Mouse (Mus musculus): ENCODE results near the gene Fxyd5. TPM values are rescaled to one million over a fixed set of nuclear protein-coding genes. Genes with fewer than 3 reads are reported as not detected.

Fxyd5 gene
- total RNA-seq, 2 experiments from 2014 or later: 12.6 to 14.3 TPM

DNA sequence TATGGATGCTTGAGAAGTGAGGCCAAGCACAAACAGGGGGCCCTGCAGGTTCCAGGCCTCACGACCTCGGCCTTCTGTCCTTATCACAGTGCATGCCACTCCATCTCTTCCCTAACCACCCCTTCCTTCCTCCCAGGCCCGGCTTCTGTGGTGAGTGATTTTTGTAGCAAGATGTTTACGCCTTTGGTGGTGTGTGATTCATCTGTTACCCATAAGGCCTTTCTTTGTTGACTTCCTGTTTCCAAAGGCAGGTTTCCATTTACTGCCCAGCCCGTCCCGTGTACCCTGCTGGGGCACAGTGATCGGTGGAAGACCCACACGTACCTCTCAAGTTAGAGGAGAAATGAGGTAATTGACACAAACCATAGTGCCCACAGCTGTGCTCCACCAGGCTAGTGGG is 39.6 kb downstream of the Fxyd5 start:
- no peak for DNase-seq
- intact Hi-C loops (cut with DNase I; ENCODE audit: low total_unique reads): no loop called here

DNA sequence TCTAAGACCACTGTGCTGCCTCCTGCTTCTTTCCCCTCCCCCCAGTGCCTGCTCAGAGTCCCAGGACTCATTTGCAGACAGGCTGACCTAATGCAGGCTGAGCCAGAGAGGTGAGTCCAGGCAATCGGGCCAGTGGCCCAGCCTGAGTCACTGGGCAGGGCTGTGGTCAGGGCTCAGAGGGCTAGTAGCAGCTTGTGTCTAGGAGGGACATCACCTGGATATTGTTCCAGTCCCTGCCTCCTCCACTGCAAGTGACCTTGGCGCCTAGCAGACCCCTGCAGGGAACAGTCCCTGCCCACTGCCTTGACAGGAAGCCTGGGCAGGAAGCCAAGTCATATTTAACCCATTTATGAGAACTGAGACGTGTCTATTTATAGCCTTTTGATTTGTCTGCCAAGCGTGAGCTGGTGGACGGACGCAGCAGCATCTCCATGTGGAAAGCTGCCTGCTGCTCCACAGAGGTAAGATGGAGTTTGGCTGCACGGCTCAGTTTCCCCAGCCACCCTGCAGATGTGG is 41.7 kb downstream of the Fxyd5 start:
- intact Hi-C loops (cut with DNase I; ENCODE audit: low total_unique reads): no loop called here
- DNase-seq: peak; percentile 64

DNA sequence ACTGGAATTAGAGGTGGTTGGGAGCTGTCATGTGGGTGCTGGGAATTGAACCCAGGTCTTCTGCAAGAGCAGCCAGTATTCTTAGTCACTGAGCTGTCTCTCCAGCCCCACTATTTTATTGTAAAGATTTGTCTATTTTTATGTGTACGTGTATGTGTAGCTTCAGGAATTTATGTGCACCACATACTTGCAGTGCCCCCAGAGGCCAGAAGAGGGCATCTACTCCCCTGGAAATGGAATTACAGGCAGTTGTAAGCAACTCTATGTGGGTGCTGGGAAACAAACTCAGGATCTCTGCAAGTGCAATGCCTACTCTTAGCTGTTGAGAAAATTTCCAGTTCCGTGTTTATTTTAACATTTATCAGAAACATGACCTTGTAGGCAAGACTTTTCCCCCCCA is 45.8 kb downstream of the Fxyd5 start:
- DNase-seq: no peak
- intact Hi-C loops (cut with DNase I; ENCODE audit: low total_unique reads): no loop called here

DNA sequence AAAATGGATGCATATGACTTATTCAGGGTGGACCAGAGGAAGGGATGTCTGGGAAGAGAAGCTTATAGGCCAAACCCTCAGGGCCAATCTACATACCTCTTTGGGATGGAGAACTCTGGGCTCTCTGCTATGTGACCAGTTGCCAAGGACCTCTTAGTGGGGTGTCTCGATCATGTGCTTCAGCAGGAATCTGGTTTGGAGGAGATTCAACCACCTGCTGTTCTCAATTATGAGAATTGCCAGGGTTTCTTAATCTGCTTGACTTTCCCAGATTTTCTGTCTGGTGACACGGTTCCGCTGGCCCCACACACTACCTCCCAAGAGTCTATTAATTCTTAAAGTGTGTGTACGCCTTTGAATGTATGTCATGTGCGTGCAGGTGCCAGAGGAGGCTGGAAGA is 48.3 kb downstream of the Fxyd5 start:
- DNase-seq: no peak
- intact Hi-C loops (cut with DNase I; ENCODE audit: low total_unique reads): no loop called here

DNA sequence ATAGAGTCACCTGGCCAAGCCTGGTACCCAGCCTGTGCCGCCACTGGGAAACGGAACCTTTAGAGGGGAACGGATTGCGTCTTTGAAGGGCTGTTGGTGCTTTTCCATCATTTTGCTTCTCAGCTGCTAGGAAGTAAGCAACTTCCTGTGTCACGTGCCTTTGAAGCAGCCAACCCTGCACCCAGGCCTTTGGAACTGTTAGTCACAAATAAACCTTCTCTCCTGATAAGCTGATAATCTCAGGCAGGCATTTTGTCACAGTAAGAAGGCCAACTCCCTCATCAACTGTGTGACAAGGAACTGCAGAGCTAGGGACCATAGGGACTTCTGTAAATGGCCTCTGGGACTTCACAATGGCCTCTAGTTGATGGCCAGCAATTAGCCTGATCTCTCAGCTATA is 50.1 kb downstream of the Fxyd5 start:
- DNase-seq: no peak
- intact Hi-C loops (cut with DNase I; ENCODE audit: low total_unique reads): no loop called here

DNA sequence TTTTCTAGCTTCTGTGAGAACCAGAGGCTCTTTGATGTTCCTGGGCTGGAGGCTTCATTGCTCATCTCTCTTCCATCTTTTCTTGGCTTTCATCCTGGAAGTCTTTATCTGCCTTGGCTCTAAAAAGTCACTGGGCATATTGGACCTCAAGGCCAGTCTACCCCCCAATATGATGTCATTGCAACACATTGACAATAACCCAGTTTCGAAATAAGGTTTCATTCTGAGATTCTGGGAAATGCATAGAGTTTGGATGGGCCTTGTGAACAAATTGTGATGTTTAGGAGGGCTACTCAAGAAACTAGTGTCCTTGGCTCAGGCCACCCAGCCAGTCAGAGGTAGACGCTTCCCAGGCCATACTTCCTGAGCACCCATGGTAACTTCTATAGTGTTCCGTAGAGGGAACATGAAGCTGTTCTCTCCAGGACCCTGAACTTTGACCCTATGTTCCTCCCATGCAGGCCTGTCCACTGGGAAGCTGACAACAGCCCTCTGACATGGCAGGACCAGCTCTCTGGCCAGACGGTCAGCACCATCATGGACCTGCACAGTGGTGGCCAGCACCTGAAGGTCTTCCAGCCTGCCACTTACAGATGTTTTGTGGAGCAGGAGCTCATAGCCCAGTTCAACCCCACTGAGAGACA is 53.6 kb downstream of the Fxyd5 start:
- intact Hi-C loops (cut with DNase I; ENCODE audit: low total_unique reads): no loop called here
- DNase-seq: no peak

DNA sequence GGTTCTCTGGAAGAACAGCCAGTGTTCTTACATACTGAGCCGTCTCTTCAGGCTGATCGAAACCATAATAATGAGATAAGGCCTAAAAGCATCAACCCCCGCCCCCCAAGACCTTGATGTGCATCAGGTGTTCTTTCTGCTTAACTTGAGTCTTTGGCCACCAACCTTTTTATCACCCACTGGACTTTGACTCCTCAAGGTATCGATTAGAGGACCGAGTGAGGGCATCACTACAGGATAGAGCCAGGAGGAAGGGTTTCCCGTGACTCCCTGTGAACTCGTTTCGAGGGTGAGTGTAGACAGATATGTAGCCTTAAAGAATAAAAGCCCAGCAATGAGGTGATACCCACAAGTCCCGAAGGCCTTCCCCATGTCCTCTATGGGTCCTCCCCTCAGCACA is 56.9 kb downstream of the Fxyd5 start:
- intact Hi-C loops (cut with DNase I; ENCODE audit: low total_unique reads): no loop called here
- no peak for DNase-seq

Small RNAs within 50 kb of the gene (microRNA-seq; reads per million reads assigned to microRNA genes)
- gene Mir7050: 0 reads per million in 2 experiments

Other genes starting within 250 kb of the Fxyd5 start
- gene Ffar2, start 218.7 kb downstream of the Fxyd5 start, total RNA-seq (2021): under 1 TPM in 1 of 2 experiments, not detected in 1; 0.16 TPM
- not detected for gene Ffar3, start 186.3 kb downstream of the Fxyd5 start, total RNA-seq (2021)
- not detected for gene Ffar1, start 180.9 kb downstream of the Fxyd5 start, total RNA-seq (2021)
- gene Cd22, start 162.1 kb downstream of the Fxyd5 start, total RNA-seq (2021): under 1 TPM in 1 of 2 experiments, not detected in 1; 0.29 TPM
- gene Mag, start 127.6 kb downstream of the Fxyd5 start, total RNA-seq (2021): 1 to 10 TPM; 3.5 to 9.6 TPM
- gene Hamp2, start 117.8 kb downstream of the Fxyd5 start, total RNA-seq (2021): not detected
- gene Hamp, start 98.4 kb downstream of the Fxyd5 start, total RNA-seq (2021): not detected
- gene Usf2, start 85.7 kb downstream of the Fxyd5 start, total RNA-seq (2021): 10 to 100 TPM; 68.9 to 70.5 TPM
- under 1 TPM; 0.35 to 0.47 TPM for gene Lsr, start 69.0 kb downstream of the Fxyd5 start, total RNA-seq (2021)
- gene Fam187b, start 68.7 kb downstream of the Fxyd5 start, total RNA-seq (2021): under 1 TPM in 1 of 2 experiments, not detected in 1; 0.23 TPM
- gene Fxyd7, start 9.0 kb upstream of the Fxyd5 start, total RNA-seq (2021): 1 to 10 TPM; 2.0 to 2.1 TPM
- 1,000 to 10,000 TPM; 1,292 to 1,295 TPM for gene Fxyd1, start 14.7 kb upstream of the Fxyd5 start, total RNA-seq (2021)
- gene Lgi4, start 16.9 kb upstream of the Fxyd5 start, total RNA-seq (2021): 1 to 10 TPM; 6.2 to 8.7 TPM
- 1 to 10 TPM; 1.9 to 3.3 TPM for gene Fxyd3, start 34.2 kb upstream of the Fxyd5 start, total RNA-seq (2021)
- gene Hpn, start 72.8 kb upstream of the Fxyd5 start, total RNA-seq (2021): 1 to 10 TPM; 7.6 to 9.6 TPM
- gene Scn1b, start 84.5 kb upstream of the Fxyd5 start, total RNA-seq (2021): 100 to 1,000 TPM; 443 to 446 TPM
- gene Gramd1a, start 113.4 kb upstream of the Fxyd5 start, total RNA-seq (2021): 10 to 100 TPM; 23.9 to 36.8 TPM
- not detected for gene Scgb2b2, start 248.0 kb upstream of the Fxyd5 start, total RNA-seq (2021)
- gene Scgb1b2, start 249.3 kb upstream of the Fxyd5 start, total RNA-seq (2021): not detected

Data from gastrocnemius, postnatal 14 days (tissue).